Mouse (Mus musculus): ENCODE measurements at regions not wholly inside any gene's neighbourhood (a gene's known extent, or its start where the extent isn't known, plus 50 kb on each side); places are given as distances from the start of the nearest gene placed in this dataset.

GRCm38 (mm10) chr6:31087511-31087910, 128.6 kb upstream of the Klf14 start:
- Histone ChIP-seq H3K9me3 (ENCODE audit: control insufficient read depth) (no peaks in the 10 kb centered on the region), H3K4me3 (ENCODE audit: low read depth, low read length) (no peak overlapping the region), H3K27me3 (replicated peaks; ENCODE audit: control insufficient read depth, insufficient read depth, low read length) (no peaks in the 10 kb centered on the region), H3K9ac (ENCODE audit: low read depth, low read length) (no peak overlapping the region), H3K4me1 (replicated peaks; ENCODE audit: control insufficient read depth, insufficient read depth, low read length) (0 out of 2 replicates have a peak, but pooled peaks cover 5% of the 10 kb centered on the region), H3K27ac (ENCODE audit: low read depth, low read length) (no peak overlapping the region), H3K36me3 (ENCODE audit: control insufficient read depth, insufficient read depth) (no peaks in the 10 kb centered on the region), H3K4me2 (replicated peaks; ENCODE audit: low read depth) (no peak overlapping the region)
- no peak for ATAC-seq
- no peak for TF ChIP-seq CTCF (IDR thresholded peaks at IDR 0.05; ENCODE audit: low read depth)
- WGBS: 68% methylated on average over 4 of the region's 4 CpGs

GRCm38 (mm10) chr6:31088147-31088972, 129.5 kb upstream of the Klf14 start:
- Histone ChIP-seq H3K4me1 (replicated peaks; ENCODE audit: control insufficient read depth, insufficient read depth, low read length) (0 out of 2 replicates have a peak, but pooled peaks cover 5% of the 10 kb centered on the region), H3K27ac (ENCODE audit: low read depth, low read length) (no peak overlapping the region), H3K9me3 (ENCODE audit: control insufficient read depth) (no peaks in the 10 kb centered on the region), H3K27me3 (replicated peaks; ENCODE audit: control insufficient read depth, insufficient read depth, low read length) (no peaks in the 10 kb centered on the region), H3K4me3 (ENCODE audit: low read depth, low read length) (peak overlapping the region; percentile 14; the same call in 1 of the 2 replicates), H3K9ac (ENCODE audit: low read depth, low read length) (peak overlapping the region; percentile 17; the same call in 1 of the 2 replicates), H3K36me3 (ENCODE audit: control insufficient read depth, insufficient read depth) (no peaks in the 10 kb centered on the region), H3K4me2 (replicated peaks; ENCODE audit: low read depth) (peak overlapping the region; percentile 57)
- TF ChIP-seq CTCF (IDR thresholded peaks at IDR 0.05; ENCODE audit: low read depth): no peak
- 17% methylated on average over 18 of the region's 18 CpGs for WGBS
- ATAC-seq: no peak

- H3K27ac ChIP-seq (ENCODE audit: low read depth, low read length): no peak overlapping the region
Measured at GRCm38 (mm10) chr6:31088973-31089368, 130.1 kb upstream of the Klf14 start.

GRCm38 (mm10) chr6:31090288-31090687, 131.4 kb upstream of the Klf14 start:
- H3K9me3 ChIP-seq (ENCODE audit: control insufficient read depth): no peaks in the 10 kb centered on the region
- H3K27ac ChIP-seq (ENCODE audit: low read depth, low read length): no peak overlapping the region
- H3K4me3 ChIP-seq (ENCODE audit: low read depth, low read length): no peak overlapping the region
- 0 out of 2 replicates have a peak, but pooled peaks cover 5% of the 10 kb centered on the region for H3K4me1 ChIP-seq (replicated peaks; ENCODE audit: control insufficient read depth, insufficient read depth, low read length)
- no peak overlapping the region for H3K4me2 ChIP-seq (replicated peaks; ENCODE audit: low read depth)
- no peak for TF ChIP-seq CTCF (IDR thresholded peaks at IDR 0.05; ENCODE audit: low read depth)
- H3K36me3 ChIP-seq (ENCODE audit: control insufficient read depth, insufficient read depth): no peaks in the 10 kb centered on the region
- no peak for ATAC-seq
- H3K27me3 ChIP-seq (replicated peaks; ENCODE audit: control insufficient read depth, insufficient read depth, low read length): no peaks in the 10 kb centered on the region
- WGBS: 85% methylated on average over 6 of the region's 6 CpGs
- no peak overlapping the region for H3K9ac ChIP-seq (ENCODE audit: low read depth, low read length)

More at GRCm38 (mm10) chr6:31088973-31089368, 130.1 kb upstream of the Klf14 start:
- Histone ChIP-seq H3K9me3 (ENCODE audit: control insufficient read depth) (no peaks in the 10 kb centered on the region), H3K27me3 (replicated peaks; ENCODE audit: control insufficient read depth, insufficient read depth, low read length) (no peaks in the 10 kb centered on the region), H3K9ac (ENCODE audit: low read depth, low read length) (0 out of 2 replicates have a peak overlapping the region, but pooled peaks have one; percentile 17), H3K36me3 (ENCODE audit: control insufficient read depth, insufficient read depth) (no peaks in the 10 kb centered on the region), H3K4me3 (ENCODE audit: low read depth, low read length) (peak overlapping the region; percentile 14; the same call in 1 of the 2 replicates), H3K4me1 (replicated peaks; ENCODE audit: control insufficient read depth, insufficient read depth, low read length) (0 out of 2 replicates have a peak, but pooled peaks cover 5% of the 10 kb centered on the region), H3K4me2 (replicated peaks; ENCODE audit: low read depth) (peak overlapping the region; percentile 57)
- no peak for ATAC-seq
- 20% methylated on average over 5 of the region's 5 CpGs for WGBS
- TF ChIP-seq CTCF (IDR thresholded peaks at IDR 0.05; ENCODE audit: low read depth): no peak

- WGBS: 67% methylated on average over 7 of the region's 7 CpGs
- no peaks in the 10 kb centered on the region for H3K36me3 ChIP-seq (ENCODE audit: control insufficient read depth, insufficient read depth)
- H3K27ac ChIP-seq (ENCODE audit: low read depth, low read length): no peak overlapping the region
- no peak for TF ChIP-seq CTCF (IDR thresholded peaks at IDR 0.05; ENCODE audit: low read depth)
- no peak overlapping the region for H3K4me2 ChIP-seq (replicated peaks; ENCODE audit: low read depth)
- no peak overlapping the region for H3K9ac ChIP-seq (ENCODE audit: low read depth, low read length)
- 0 out of 2 replicates have a peak, but pooled peaks cover 5% of the 10 kb centered on the region for H3K4me1 ChIP-seq (replicated peaks; ENCODE audit: control insufficient read depth, insufficient read depth, low read length)
- ATAC-seq: peak; percentile 55; the same call in 1 of the 2 replicates
- H3K9me3 ChIP-seq (ENCODE audit: control insufficient read depth): no peaks in the 10 kb centered on the region
- no peak overlapping the region for H3K4me3 ChIP-seq (ENCODE audit: low read depth, low read length)
- no peaks in the 10 kb centered on the region for H3K27me3 ChIP-seq (replicated peaks; ENCODE audit: control insufficient read depth, insufficient read depth, low read length)
Measured at GRCm38 (mm10) chr6:31090791-31091190, 131.9 kb upstream of the Klf14 start.

- no peaks in the 10 kb centered on the region for H3K9me3 ChIP-seq (ENCODE audit: control insufficient read depth)
- no peaks in the 10 kb centered on the region for H3K36me3 ChIP-seq (ENCODE audit: control insufficient read depth, insufficient read depth)
- TF ChIP-seq CTCF (IDR thresholded peaks at IDR 0.05; ENCODE audit: low read depth): no peak
- WGBS: 81% methylated on average over 6 of the region's 6 CpGs
- H3K27me3 ChIP-seq (replicated peaks; ENCODE audit: control insufficient read depth, insufficient read depth, low read length): no peaks in the 10 kb centered on the region
- no peak overlapping the region for H3K9ac ChIP-seq (ENCODE audit: low read depth, low read length)
- H3K27ac ChIP-seq (ENCODE audit: low read depth, low read length): no peak overlapping the region
- 0 out of 2 replicates have a peak, but pooled peaks cover 5% of the 10 kb centered on the region for H3K4me1 ChIP-seq (replicated peaks; ENCODE audit: control insufficient read depth, insufficient read depth, low read length)
- H3K4me3 ChIP-seq (ENCODE audit: low read depth, low read length): no peak overlapping the region
- no peak for ATAC-seq
- no peak overlapping the region for H3K4me2 ChIP-seq (replicated peaks; ENCODE audit: low read depth)
Measured at GRCm38 (mm10) chr6:31092324-31092723, 133.4 kb upstream of the Klf14 start.
